Mouse (Mus musculus): ENCODE results near the gene Olfr639. TPM values are rescaled to one million over a fixed set of nuclear protein-coding genes. Genes with fewer than 3 reads are reported as not detected.
"Not testable (repeated sequence)": the region's sequence is repeated elsewhere in the genome, so short reads cannot be mapped to it uniquely, and the experiment has no call there.

The Olfr639 gene
- polyA plus RNA-seq, 1 experiment from 2014 or later = not detected

DNA sequence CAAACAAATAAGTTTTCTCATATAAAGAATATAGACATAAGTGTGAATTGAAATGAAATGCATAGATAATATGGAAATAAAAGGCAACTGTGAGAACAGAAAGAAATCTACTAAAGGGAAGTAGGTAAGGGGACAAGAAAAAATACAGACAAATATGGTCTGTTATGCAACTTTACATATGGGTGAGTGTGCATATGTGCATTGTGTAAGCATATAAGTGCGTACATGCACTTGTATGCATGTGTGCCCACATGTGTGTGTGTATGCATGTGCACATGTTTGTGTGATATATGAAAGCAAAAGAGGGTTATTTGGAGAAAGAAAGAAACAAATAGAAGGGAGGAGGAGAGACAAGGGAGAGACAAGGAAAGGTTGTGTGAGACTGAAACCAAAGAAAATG lies 1.9 kb upstream of the Olfr639 start:
- 79% methylated on average over 1 of the region's 1 CpGs for WGBS
- Histone ChIP-seq H3K9ac (ENCODE audit: low read length) (no peak overlapping the region), H3K4me1 (ENCODE audit: control insufficient read depth, insufficient read depth, low read length) (no peaks in the 10 kb centered on the region), H3K4me3 (replicated peaks; ENCODE audit: low read length) (no peak overlapping the region), H3K4me2 (ENCODE audit: low read depth, low read length) (no peak overlapping the region), H3K27ac (ENCODE audit: low read length) (no peak overlapping the region), H3K9me3 (replicated peaks; ENCODE audit: control insufficient read depth, low read length) (no peaks in the 10 kb centered on the region), H3K27me3 (ENCODE audit: control insufficient read depth, insufficient read depth, low read length) (no peaks in the 10 kb centered on the region), H3K36me3 (ENCODE audit: control insufficient read depth, insufficient read depth, low read length) (no peaks in the 10 kb centered on the region)
- ATAC-seq (ENCODE audit: insufficient read depth, low FRiP score) = no peak

DNA sequence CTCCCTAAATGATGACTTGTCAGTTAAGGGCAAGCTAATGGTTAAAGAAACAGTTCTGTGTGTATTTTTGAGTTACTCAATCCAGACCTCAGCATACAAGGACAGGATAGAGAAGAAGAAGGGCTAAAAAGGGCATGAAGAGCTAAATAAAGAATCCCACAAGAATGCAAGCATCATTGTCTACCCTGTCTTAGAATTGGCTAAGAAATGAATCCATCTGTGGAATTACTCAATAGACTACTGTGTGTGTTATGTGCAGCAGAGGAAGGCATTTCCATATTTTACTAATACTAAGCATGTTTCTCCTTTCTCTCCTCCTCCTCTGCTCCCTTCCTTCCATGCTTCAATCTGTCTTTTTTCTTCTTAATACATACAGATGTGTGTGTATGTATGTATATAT lies 18.0 kb downstream of the Olfr639 start:
- H3K27me3 ChIP-seq (ENCODE audit: control insufficient read depth, insufficient read depth, low read length) = no peaks in the 10 kb centered on the region
- no peaks in the 10 kb centered on the region for H3K9me3 ChIP-seq (replicated peaks; ENCODE audit: control insufficient read depth, low read length)
- ATAC-seq (ENCODE audit: insufficient read depth, low FRiP score) = no peak
- no peaks in the 10 kb centered on the region for H3K36me3 ChIP-seq (ENCODE audit: control insufficient read depth, insufficient read depth, low read length)
- H3K4me1 ChIP-seq (ENCODE audit: control insufficient read depth, insufficient read depth, low read length) = no peaks in the 10 kb centered on the region
- no peak overlapping the region for H3K9ac ChIP-seq (ENCODE audit: low read length)
- no peak overlapping the region for H3K27ac ChIP-seq (ENCODE audit: low read length)
- no peak overlapping the region for H3K4me2 ChIP-seq (ENCODE audit: low read depth, low read length)
- H3K4me3 ChIP-seq (replicated peaks; ENCODE audit: low read length) = no peak overlapping the region

DNA sequence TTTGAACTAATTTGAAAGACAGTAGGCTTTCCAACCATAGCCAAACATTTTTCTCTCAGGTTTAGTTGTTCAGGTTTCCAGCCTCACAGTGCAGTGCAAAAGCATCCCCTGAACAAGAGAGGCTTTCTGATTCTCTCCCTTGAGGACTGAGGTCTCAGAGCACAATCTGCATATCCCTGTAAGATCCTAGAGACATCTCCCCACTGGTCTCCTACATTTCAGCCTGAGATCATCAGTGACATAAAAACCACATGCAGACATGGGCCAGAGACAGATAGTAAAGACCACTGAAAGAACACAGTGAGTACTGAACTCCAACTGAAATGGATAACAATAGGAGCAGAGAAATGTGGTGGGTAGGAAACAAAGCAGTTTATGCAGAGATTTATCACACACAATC lies 18.7 kb downstream of the Olfr639 start, which contains the start of gene Olfr638:
Gene Olfr638 (plus strand): TSS at position 301 of the 400 bp plus-strand sequence.
- Histone ChIP-seq H3K9ac (ENCODE audit: low read length) (no peak within 1 kb of the TSS), H3K27me3 (ENCODE audit: control insufficient read depth, insufficient read depth, low read length) (no peaks in the 10 kb centered on the region), H3K4me1 (ENCODE audit: control insufficient read depth, insufficient read depth, low read length) (no peaks in the 10 kb centered on the region), H3K9me3 (replicated peaks; ENCODE audit: control insufficient read depth, low read length) (no peaks in the 10 kb centered on the region), H3K27ac (ENCODE audit: low read length) (no peak within 1 kb of the TSS), H3K36me3 (ENCODE audit: control insufficient read depth, insufficient read depth, low read length) (no peaks in the 10 kb centered on the region), H3K4me3 (replicated peaks; ENCODE audit: low read length) (no peak within 1 kb of the TSS), H3K4me2 (ENCODE audit: low read depth, low read length) (no peak within 1 kb of the TSS)
- ATAC-seq (ENCODE audit: insufficient read depth, low FRiP score) = no peak

DNA sequence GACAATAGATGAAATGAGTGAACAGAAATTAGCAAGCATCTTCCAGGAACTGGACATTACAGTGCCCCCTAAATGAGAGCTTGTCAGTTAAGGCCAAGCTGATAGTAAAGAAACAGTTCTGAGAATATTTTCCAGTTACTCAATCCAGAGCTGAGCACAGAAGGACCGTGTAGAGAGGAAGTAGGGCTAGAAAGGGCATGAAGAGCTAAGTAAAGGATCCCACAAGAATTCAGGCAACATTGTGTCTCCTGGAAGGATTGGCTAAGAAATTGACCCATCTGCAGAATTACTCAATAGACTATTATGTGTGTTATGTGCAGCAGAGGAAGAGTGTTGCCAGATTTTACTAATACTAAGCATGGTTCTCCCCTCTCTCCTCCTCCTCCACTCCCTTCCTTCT lies 45.3 kb downstream of the Olfr639 start:
- Histone ChIP-seq H3K9ac (ENCODE audit: low read length) (no peak overlapping the region), H3K4me2 (ENCODE audit: low read depth, low read length) (no peak overlapping the region), H3K4me3 (replicated peaks; ENCODE audit: low read length) (no peak overlapping the region), H3K4me1 (ENCODE audit: control insufficient read depth, insufficient read depth, low read length) (no peaks in the 10 kb centered on the region), H3K9me3 (replicated peaks; ENCODE audit: control insufficient read depth, low read length) (no peaks in the 10 kb centered on the region), H3K27me3 (ENCODE audit: control insufficient read depth, insufficient read depth, low read length) (no peaks in the 10 kb centered on the region), H3K36me3 (ENCODE audit: control insufficient read depth, insufficient read depth, low read length) (no peaks in the 10 kb centered on the region), H3K27ac (ENCODE audit: low read length) (no peak overlapping the region)
- ATAC-seq (ENCODE audit: insufficient read depth, low FRiP score) = no peak
- WGBS = 61% methylated on average over 1 of the region's 1 CpGs

DNA sequence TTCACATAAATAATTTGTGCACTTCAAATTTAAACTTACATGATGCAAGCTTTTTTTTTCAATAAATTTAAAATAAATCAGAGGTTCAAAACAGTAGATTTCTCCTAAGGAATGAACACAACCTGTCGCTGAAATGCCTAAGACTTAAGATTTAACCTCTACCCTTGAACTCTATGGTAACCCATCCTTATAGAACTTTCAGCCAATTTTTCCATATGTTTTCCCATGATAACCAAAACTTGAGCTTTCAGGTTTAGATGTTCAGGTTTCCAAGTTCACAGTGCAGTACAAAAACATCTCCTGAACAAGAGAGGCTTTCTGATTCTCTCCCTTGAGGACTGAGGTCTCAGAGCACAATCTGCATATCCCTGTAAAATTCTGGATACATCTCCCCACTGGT lies 46.3 kb downstream of the Olfr639 start, which contains the start of gene Olfr635:
Gene Olfr635 (plus strand): TSS at position 301 of the 400 bp plus-strand sequence.
- no peaks in the 10 kb centered on the region for H3K9me3 ChIP-seq (replicated peaks; ENCODE audit: control insufficient read depth, low read length)
- no peak for ATAC-seq (ENCODE audit: insufficient read depth, low FRiP score)
- H3K9ac ChIP-seq (ENCODE audit: low read length) = no peak within 1 kb of the TSS
- H3K4me3 ChIP-seq (replicated peaks; ENCODE audit: low read length) = no peak within 1 kb of the TSS
- no peak within 1 kb of the TSS for H3K4me2 ChIP-seq (ENCODE audit: low read depth, low read length)
- no peaks in the 10 kb centered on the region for H3K4me1 ChIP-seq (ENCODE audit: control insufficient read depth, insufficient read depth, low read length)
- no peak within 1 kb of the TSS for H3K27ac ChIP-seq (ENCODE audit: low read length)
- WGBS = 61% methylated on average over 1 of the region's 1 CpGs
- no peaks in the 10 kb centered on the region for H3K27me3 ChIP-seq (ENCODE audit: control insufficient read depth, insufficient read depth, low read length)
- no peaks in the 10 kb centered on the region for H3K36me3 ChIP-seq (ENCODE audit: control insufficient read depth, insufficient read depth, low read length)

DNA sequence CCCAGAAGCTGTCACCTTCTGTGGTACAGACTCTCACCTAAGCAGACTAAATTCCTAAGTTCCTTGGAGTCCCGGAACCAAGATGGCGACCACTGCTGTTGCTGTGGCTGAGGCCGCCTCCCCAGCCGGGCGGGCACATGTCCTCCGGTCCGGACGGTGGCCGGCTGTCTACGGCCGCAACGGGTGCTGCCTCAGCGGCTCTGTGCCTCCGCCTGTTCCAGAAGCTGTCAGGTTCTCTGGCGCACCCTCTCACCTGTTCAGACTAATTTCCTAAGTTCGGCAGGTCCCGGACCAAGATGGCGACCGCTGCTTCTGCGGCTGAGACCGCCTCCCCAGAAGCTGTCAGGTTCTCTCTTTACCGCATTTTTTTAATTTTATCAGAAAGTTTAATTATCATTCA lies 50.2 kb downstream of the Olfr639 start:
- H3K36me3 ChIP-seq (ENCODE audit: control insufficient read depth, insufficient read depth, low read length); H3K9me3 ChIP-seq (replicated peaks; ENCODE audit: control insufficient read depth, low read length); H3K4me1 ChIP-seq (ENCODE audit: control insufficient read depth, insufficient read depth, low read length); H3K27ac ChIP-seq (ENCODE audit: low read length); H3K27me3 ChIP-seq (ENCODE audit: control insufficient read depth, insufficient read depth, low read length); H3K4me3 ChIP-seq (replicated peaks; ENCODE audit: low read length); H3K4me2 ChIP-seq (ENCODE audit: low read depth, low read length); ATAC-seq (ENCODE audit: insufficient read depth, low FRiP score); H3K9ac ChIP-seq (ENCODE audit: low read length): not testable (repeated sequence)
- WGBS = 90% methylated on average over 22 of the region's 22 CpGs

Other genes starting within 250 kb of the Olfr639 start
- gene Olfr69, start 245.7 kb downstream of the Olfr639 start, polyA plus RNA-seq (2015; fragmentation: Nextera tagmentation; extraction: Ambion mirVana) = not detected in 2 replicates
- not detected in 2 replicates for gene Olfr68, start 237.6 kb downstream of the Olfr639 start, polyA plus RNA-seq (2015; fragmentation: Nextera tagmentation; extraction: Ambion mirVana)
- not detected in 2 replicates for gene Olfr67, start 225.5 kb downstream of the Olfr639 start, polyA plus RNA-seq (2015; fragmentation: Nextera tagmentation; extraction: Ambion mirVana)
- gene Hbb-bt, start 203.3 kb downstream of the Olfr639 start, polyA plus RNA-seq (2015; fragmentation: Nextera tagmentation; extraction: Ambion mirVana) = 3,025 and 3,577 TPM in 2 replicates
- gene Hbb-bs, start 189.2 kb downstream of the Olfr639 start, polyA plus RNA-seq (2015; fragmentation: Nextera tagmentation; extraction: Ambion mirVana) = 8,981 and 9,755 TPM in 2 replicates
- gene Hbb-bh2, start 176.8 kb downstream of the Olfr639 start, polyA plus RNA-seq (2015; fragmentation: Nextera tagmentation; extraction: Ambion mirVana) = not detected in 2 replicates
- gene Hbb-bh1, start 174.1 kb downstream of the Olfr639 start, polyA plus RNA-seq (2015; fragmentation: Nextera tagmentation; extraction: Ambion mirVana) = 0.95 and 1.4 TPM in 2 replicates
- 35.5 and 42.6 TPM in 2 replicates for gene Hbb-y, start 164.1 kb downstream of the Olfr639 start, polyA plus RNA-seq (2015; fragmentation: Nextera tagmentation; extraction: Ambion mirVana)
- gene Olfr66, start 131.1 kb downstream of the Olfr639 start, polyA plus RNA-seq (2015; fragmentation: Nextera tagmentation; extraction: Ambion mirVana) = not detected in 2 replicates
- gene Olfr64, start 122.8 kb downstream of the Olfr639 start, polyA plus RNA-seq (2015; fragmentation: Nextera tagmentation; extraction: Ambion mirVana) = not detected in 2 replicates
- not detected in 2 replicates for gene Olfr65, start 113.8 kb downstream of the Olfr639 start, polyA plus RNA-seq (2015; fragmentation: Nextera tagmentation; extraction: Ambion mirVana)
- gene Olfr631, start 88.5 kb downstream of the Olfr639 start, polyA plus RNA-seq (2015; fragmentation: Nextera tagmentation; extraction: Ambion mirVana) = not detected in 2 replicates
- not detected in 2 replicates for gene Olfr632, start 83.0 kb downstream of the Olfr639 start, polyA plus RNA-seq (2015; fragmentation: Nextera tagmentation; extraction: Ambion mirVana)
- not detected in 2 replicates for gene Olfr633, start 72.9 kb downstream of the Olfr639 start, polyA plus RNA-seq (2015; fragmentation: Nextera tagmentation; extraction: Ambion mirVana)
- 0.01 TPM in 1 of 2 replicates, not detected in the other for gene Olfr635, start 46.2 kb downstream of the Olfr639 start, polyA plus RNA-seq (2015; fragmentation: Nextera tagmentation; extraction: Ambion mirVana)
- gene Olfr638, start 18.6 kb downstream of the Olfr639 start, polyA plus RNA-seq (2015; fragmentation: Nextera tagmentation; extraction: Ambion mirVana) = not detected in 2 replicates
- gene Olfr640, start 8.3 kb upstream of the Olfr639 start, polyA plus RNA-seq (2015; fragmentation: Nextera tagmentation; extraction: Ambion mirVana) = not detected in 2 replicates
- not detected in 2 replicates for gene Olfr641, start 18.1 kb upstream of the Olfr639 start, polyA plus RNA-seq (2015; fragmentation: Nextera tagmentation; extraction: Ambion mirVana)
- not detected in 2 replicates for gene Olfr642, start 35.4 kb upstream of the Olfr639 start, polyA plus RNA-seq (2015; fragmentation: Nextera tagmentation; extraction: Ambion mirVana)
- not detected in 2 replicates for gene 4930516K23Rik, start 44.1 kb upstream of the Olfr639 start, polyA plus RNA-seq (2015; fragmentation: Nextera tagmentation; extraction: Ambion mirVana)
- not detected in 2 replicates for gene Olfr644, start 54.6 kb upstream of the Olfr639 start, polyA plus RNA-seq (2015; fragmentation: Nextera tagmentation; extraction: Ambion mirVana)
- gene Olfr645, start 68.2 kb upstream of the Olfr639 start, polyA plus RNA-seq (2015; fragmentation: Nextera tagmentation; extraction: Ambion mirVana) = not detected in 2 replicates
- not detected in 2 replicates for gene Olfr646, start 87.6 kb upstream of the Olfr639 start, polyA plus RNA-seq (2015; fragmentation: Nextera tagmentation; extraction: Ambion mirVana)
- not detected in 2 replicates for gene Ubqln5, start 112.5 kb upstream of the Olfr639 start, polyA plus RNA-seq (2015; fragmentation: Nextera tagmentation; extraction: Ambion mirVana)
- gene Olfr643, start 120.1 kb upstream of the Olfr639 start, polyA plus RNA-seq (2015; fragmentation: Nextera tagmentation; extraction: Ambion mirVana) = not detected in 2 replicates
- gene Ubqln3, start 126.0 kb upstream of the Olfr639 start, polyA plus RNA-seq (2015; fragmentation: Nextera tagmentation; extraction: Ambion mirVana) = not detected in 2 replicates
- not detected in 2 replicates for gene Ubqlnl, start 133.3 kb upstream of the Olfr639 start, polyA plus RNA-seq (2015; fragmentation: Nextera tagmentation; extraction: Ambion mirVana)
- not detected in 2 replicates for gene Olfm5, start 147.5 kb upstream of the Olfr639 start, polyA plus RNA-seq (2015; fragmentation: Nextera tagmentation; extraction: Ambion mirVana)
- gene Olfr648, start 166.1 kb upstream of the Olfr639 start, polyA plus RNA-seq (2015; fragmentation: Nextera tagmentation; extraction: Ambion mirVana) = 0.26 and 0.27 TPM in 2 replicates
- not detected in 2 replicates for gene Olfr649, start 178.7 kb upstream of the Olfr639 start, polyA plus RNA-seq (2015; fragmentation: Nextera tagmentation; extraction: Ambion mirVana)
- 0.87 and 0.89 TPM in 2 replicates for gene Trim6, start 201.5 kb upstream of the Olfr639 start, polyA plus RNA-seq (2015; fragmentation: Nextera tagmentation; extraction: Ambion mirVana)
- 1.8 and 2.2 TPM in 2 replicates for gene Trim34a, start 227.2 kb upstream of the Olfr639 start, polyA plus RNA-seq (2015; fragmentation: Nextera tagmentation; extraction: Ambion mirVana)